Mouse (Mus musculus): ENCODE data around the gene Ndufv3. TPM values are rescaled to one million over a fixed set of nuclear protein-coding genes. Genes with fewer than 3 reads are reported as not detected.

The Ndufv3 gene
- 1,028 TPM for polyA plus RNA-seq (2014; fragmentation: Illumina TruSeq; extraction: RNeasy Lipid Tissue Mini Kit (QIAGEN cat#74804); ENCODE audit: low read depth, low replicate concordance)

GRCm38 (mm10) chr17:31519946-31520838, at the start of gene Ndufv3, which contains the start of gene Wdr4:
Ndufv3 (plus strand) TSS chr17:31520115.
Wdr4 (minus strand) TSS chr17:31519980.

GRCm38 (mm10) chr17:31564015-31564857, 44.3 kb downstream of the Ndufv3 start, which contains the start of gene Pknox1:
Pknox1 (plus strand) TSS chr17:31564734.

Other genes with a start within 250 kb of the Ndufv3 start
- gene Rsph1, start 242.7 kb upstream of the Ndufv3 start, polyA plus RNA-seq (2014; fragmentation: Illumina TruSeq; extraction: RNeasy Lipid Tissue Mini Kit (QIAGEN cat#74804); ENCODE audit: low read depth, low replicate concordance): 1.2 TPM
- gene Slc37a1, start 233.3 kb upstream of the Ndufv3 start, polyA plus RNA-seq (2014; fragmentation: Illumina TruSeq; extraction: RNeasy Lipid Tissue Mini Kit (QIAGEN cat#74804); ENCODE audit: low read depth, low replicate concordance): 7.5 TPM
- gene Pde9a, start 133.9 kb upstream of the Ndufv3 start, polyA plus RNA-seq (2014; fragmentation: Illumina TruSeq; extraction: RNeasy Lipid Tissue Mini Kit (QIAGEN cat#74804); ENCODE audit: low read depth, low replicate concordance): 7.4 TPM
- 11.1 TPM for gene Wdr4, start 135 bp upstream of the Ndufv3 start, polyA plus RNA-seq (2014; fragmentation: Illumina TruSeq; extraction: RNeasy Lipid Tissue Mini Kit (QIAGEN cat#74804); ENCODE audit: low read depth, low replicate concordance)
- gene Pknox1, start 44.6 kb downstream of the Ndufv3 start, polyA plus RNA-seq (2014; fragmentation: Illumina TruSeq; extraction: RNeasy Lipid Tissue Mini Kit (QIAGEN cat#74804); ENCODE audit: low read depth, low replicate concordance): 10.4 TPM
- 0.99 TPM for gene Cbs, start 117.1 kb downstream of the Ndufv3 start, polyA plus RNA-seq (2014; fragmentation: Illumina TruSeq; extraction: RNeasy Lipid Tissue Mini Kit (QIAGEN cat#74804); ENCODE audit: low read depth, low replicate concordance)
- gene U2af1, start 138.8 kb downstream of the Ndufv3 start, polyA plus RNA-seq (2014; fragmentation: Illumina TruSeq; extraction: RNeasy Lipid Tissue Mini Kit (QIAGEN cat#74804); ENCODE audit: low read depth, low replicate concordance): 85.5 TPM
- not detected for gene Cryaa, start 157.7 kb downstream of the Ndufv3 start, polyA plus RNA-seq (2014; fragmentation: Illumina TruSeq; extraction: RNeasy Lipid Tissue Mini Kit (QIAGEN cat#74804); ENCODE audit: low read depth, low replicate concordance)

Measured in heart, adult 10 weeks (tissue).